Mouse (Mus musculus) mouse embryonic stem cell (cell line): ENCODE measurements at regions not wholly inside any gene's neighbourhood (a gene's known extent, or its start where the extent isn't known, plus 50 kb on each side); places are given as distances from the start of the nearest gene placed in this dataset.

Source experiments
- in situ Hi-C, 2 experiments: fragments of 300-500 bp; cut with MboI; formaldehyde crosslinking; loops; 1 replicate in 1 of 2; 3 replicates in 1 of 2; pipeline ENCODE4 v1.14.3; 2019 to 2020; ENCODE audit warnings: low sequenced_read_pairs in 2 of 2, low pct_unique_long_range_greater_than_20kb in 1 of 2, mixed read lengths in 1 of 2; ENCODE audit not compliant: unreplicated experiment in 1 of 2

DNA sequence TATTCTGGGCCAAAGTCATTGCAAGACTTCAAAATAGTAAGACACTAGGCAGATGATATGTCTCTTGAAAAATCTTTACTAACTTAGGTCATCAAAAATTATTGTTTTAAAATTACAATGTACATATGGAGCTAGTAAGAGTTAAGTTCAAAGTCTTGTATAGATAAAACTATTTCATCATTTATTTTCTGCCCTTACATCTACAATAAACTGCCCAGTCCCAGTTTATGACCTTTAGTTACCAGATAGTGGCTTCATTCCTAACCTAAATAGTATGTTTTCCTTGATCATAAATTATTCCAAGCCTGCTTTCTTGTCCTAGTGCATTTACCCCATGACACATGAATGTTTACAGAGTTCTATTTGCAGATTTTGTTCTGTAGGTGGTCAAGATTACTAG is 72.9 kb downstream of the Manea start:
- in situ Hi-C loops, result no loop called here

DNA sequence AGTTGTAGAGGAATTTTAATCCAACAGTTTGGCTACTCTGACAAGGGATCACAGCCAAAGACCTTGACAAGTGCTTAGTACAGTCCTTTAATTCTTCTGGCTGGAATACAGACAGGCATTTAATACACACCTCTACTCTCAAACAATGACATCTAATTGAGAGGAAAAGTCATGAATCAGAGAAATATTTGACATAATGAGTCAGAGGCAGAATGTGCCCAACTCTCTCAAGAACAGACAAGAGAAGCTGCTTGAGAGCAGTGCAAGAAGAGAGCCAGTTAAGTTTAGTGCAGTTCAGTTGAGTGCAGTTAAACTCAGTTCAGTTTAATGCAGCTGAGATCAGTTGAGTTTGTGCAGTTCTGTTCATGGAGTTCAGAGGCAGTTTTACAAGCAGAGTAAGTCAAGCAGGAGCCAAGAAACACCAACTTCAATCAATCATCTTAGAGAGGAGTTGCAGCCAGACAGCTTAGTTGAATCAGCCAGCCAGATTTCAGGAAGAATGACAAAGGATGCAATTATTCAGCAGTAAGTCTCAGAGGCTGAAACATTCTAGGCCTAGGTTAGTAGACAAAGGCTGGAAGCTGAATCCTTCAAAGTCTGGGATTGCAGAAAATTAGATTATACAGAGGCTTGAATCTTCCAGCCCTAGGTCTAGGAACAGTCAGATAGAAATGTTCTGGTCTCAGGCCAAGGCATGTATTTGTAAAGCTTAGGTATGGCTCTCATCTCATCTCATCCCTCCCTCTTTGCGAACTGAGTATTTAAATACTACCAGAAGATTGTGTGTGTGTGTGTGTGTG is 87.3 kb downstream of the Manea start:
- in situ Hi-C loops, result no loop called here

DNA sequence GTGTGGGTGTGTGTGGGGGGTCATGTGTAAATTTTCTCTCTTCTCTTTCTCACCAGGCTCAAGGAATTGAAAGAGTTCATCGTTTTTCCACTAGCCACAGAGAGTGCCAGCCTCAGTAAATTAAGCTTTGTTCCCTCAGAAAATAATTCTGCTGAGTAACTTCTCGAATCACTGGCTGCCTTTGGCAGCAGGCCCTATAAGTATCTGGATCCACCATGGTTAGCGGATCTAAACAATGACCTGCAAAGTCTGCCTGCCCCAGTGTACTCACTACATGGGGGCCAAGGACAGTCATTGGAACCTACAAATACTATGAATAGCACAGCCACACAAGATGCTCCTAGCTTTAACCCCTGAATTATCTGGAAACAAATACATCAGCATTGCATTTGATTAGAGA is 90.8 kb downstream of the Manea start:
- in situ Hi-C loops, result no loop called here

DNA sequence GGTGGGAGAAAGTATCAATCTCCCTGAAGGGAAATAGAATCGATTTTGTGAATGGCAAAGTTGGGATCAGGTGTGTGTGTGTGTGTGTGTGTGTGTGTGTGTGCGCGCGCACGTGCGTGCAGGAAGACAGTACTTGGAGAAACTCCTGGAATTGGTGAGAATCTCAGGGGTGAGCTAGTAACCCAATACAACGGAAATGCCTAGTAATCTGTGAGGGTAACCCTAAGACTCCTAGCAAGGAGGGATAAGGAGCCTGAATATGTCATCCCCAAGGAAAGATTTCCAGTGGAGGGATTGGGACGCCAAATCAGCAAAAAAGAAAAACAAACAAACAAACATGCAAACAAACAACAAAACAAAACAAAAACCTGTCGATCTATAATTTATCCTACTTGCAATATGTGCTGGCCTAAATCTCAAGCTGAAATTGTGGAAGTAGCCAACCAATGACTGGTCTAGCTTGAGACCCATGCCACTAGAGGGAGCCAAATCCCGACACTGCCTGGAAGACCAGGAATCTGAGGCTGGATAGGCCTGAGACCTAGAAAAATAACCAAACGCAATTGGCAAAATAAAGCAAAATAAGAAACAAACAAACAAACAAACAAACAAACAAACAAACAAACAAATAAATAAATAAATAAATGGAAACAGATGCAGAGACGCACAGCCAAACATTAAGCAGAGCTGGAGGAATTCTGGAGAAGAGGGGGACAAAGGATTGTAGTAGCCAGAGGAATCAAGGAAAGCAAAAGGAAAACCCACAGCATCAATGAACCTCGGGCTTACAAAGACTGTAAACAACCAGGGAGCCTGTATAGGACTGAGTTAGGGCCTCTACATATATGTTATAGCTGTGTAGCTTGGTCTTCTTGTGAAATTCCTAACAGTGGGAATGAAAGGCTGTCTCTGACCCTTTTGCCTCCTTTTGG is 98.5 kb downstream of the Manea start:
- in situ Hi-C loops, result loop anchor here (25.0 kb wide), 1 partner anchor 264 kb away; no protein-coding TSS in a partner anchor

DNA sequence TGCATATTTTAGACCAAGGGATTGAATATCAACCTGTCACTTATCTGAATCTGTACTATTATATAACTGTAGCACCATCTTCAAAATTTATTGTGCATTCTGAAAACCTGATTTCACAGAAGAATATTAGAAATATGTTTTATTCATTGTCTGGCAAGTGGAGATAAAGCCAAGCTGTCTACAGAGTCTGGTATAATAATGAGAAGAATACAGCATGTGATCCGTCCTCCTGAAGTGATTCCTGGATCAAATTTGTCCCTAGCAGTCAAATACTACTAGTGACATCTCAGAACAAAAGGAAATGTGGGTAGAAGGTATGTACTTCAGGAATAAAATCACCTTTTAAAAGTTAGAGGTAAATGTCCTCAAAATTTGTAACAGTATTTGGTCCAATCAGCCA is 123.4 kb downstream of the Manea start:
- in situ Hi-C loops, result no loop called here
